Mouse (Mus musculus) E14TG2a.4 (cell line): ENCODE measurements around the gene Ntrk1.
A peak's percentile ranks its signal among the peaks of the same experiment; 100 is the strongest.

Experiments
- H3K27me3 ChIP-seq: 2 replicates; pipeline ENCODE4 v1.6.1; 2014; ENCODE audit warnings: low read length, control low read depth; ENCODE audit not compliant: insufficient read depth
- H3K36me3 ChIP-seq: 2 replicates; pipeline ENCODE4 v1.6.1; 2014; ENCODE audit warnings: low read length, control low read depth; ENCODE audit not compliant: insufficient read depth
- H3K4me1 ChIP-seq: replicated peaks from 2 replicates; pipeline ENCODE4 v1.6.1; 2014; ENCODE audit warnings: low read depth, low read length, control low read depth
- H3K4me3 ChIP-seq: replicated peaks from 2 replicates; pipeline ENCODE4 v1.5.1; 2014; ENCODE audit warnings: mild to moderate bottlenecking, low read length
- H3K9me3 ChIP-seq: 2 replicates; pipeline ENCODE4 v1.6.1; 2014; ENCODE audit warnings: low read length, control low read depth
- CTCF ChIP-seq: conservative IDR thresholded peaks from 2 replicates; pipeline ENCODE4 v1.5.1; 2014; ENCODE audit warnings: low read length
- NANOG ChIP-seq: IDR thresholded peaks from 2 replicates; pipeline ENCODE4 v1.6.1; 2014; ENCODE audit warnings: borderline replicate concordance, low read length, mixed read lengths
- POU5F1 ChIP-seq: IDR thresholded peaks from 2 replicates; pipeline ENCODE4 v1.6.1; 2014; ENCODE audit warnings: low read length, borderline replicate concordance

Gene Ntrk1

DNA sequence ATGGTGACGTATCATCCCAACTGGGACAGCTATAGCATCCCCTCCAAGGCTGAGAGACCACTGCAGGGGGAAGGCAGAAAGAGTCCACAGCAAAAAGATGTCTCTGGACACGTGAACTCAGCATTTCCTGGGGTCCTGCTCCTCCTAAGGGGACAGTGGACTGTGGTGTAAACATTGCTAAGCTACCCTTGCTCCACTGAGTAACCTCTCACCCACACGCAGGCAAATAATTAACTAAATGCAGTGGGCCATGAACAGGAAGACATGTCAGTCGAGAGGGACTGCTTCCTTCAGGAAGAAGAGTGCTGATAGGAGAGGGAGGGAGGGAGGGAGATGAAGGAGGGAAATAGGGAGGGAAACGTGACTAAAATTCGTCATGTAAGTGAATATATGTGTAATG, 23.9 kb downstream of the Ntrk1 start:
- Histone ChIP-seq H3K36me3 (no peaks in the 10 kb centered on the region), H3K9me3 (no peaks in the 10 kb centered on the region), H3K27me3 (peaks cover 90% of the 10 kb centered on the region), H3K4me3 (no peak overlapping the region), H3K4me1 (no peaks in the 10 kb centered on the region; the same call in 1 of the 2 replicates)
- TF ChIP-seq POU5F1 (no peak), CTCF (no peak), NANOG (no peak)

DNA sequence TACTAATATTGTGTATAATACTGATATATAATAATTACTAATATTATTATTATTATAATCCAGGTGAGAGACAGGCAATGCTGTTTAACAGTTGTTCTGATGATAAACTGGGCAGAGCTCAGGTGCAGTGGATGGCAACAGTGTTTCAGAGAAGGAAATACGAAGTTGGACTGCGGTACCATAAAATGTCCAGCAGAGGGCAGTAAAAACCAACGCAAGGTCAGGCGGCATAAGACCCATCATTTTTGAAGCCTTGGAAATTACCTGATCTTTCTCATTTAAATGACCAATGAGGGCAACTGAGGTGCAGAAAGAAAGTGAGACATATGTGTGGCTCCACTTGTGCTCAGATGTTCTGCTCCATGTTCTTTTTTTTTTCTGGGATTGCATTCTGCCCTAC, 24.7 kb downstream of the Ntrk1 start:
- Histone ChIP-seq H3K4me3 (no peak overlapping the region), H3K27me3 (peaks cover 90% of the 10 kb centered on the region), H3K4me1 (peaks cover 6% of the 10 kb centered on the region), H3K36me3 (no peaks in the 10 kb centered on the region), H3K9me3 (no peaks in the 10 kb centered on the region)
- TF ChIP-seq CTCF (peak; percentile 79), NANOG (no peak), POU5F1 (no peak)

DNA sequence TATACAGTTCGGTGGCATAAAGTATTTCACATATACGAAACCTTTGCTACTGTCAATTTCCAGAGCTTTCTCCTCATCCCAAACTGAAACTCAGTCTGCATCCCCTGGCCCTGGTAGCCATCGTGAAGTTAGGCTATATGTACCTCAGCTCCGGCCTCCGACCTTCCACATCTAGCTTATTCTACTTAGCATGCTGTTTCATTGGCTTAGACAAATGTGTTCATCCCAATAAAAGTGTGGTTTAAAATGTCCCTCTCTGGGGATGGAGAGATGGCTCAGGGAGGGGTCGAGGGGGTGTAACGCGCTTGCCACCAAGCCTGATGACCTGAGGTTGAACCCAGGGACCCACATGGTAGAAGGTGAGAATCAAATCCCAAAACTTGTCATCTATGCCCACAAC, 25.5 kb downstream of the Ntrk1 start:
- no peak for TF ChIP-seq CTCF
- no peak for TF ChIP-seq NANOG
- TF ChIP-seq POU5F1, result no peak
- H3K4me1 ChIP-seq, result peaks cover 14% of the 10 kb centered on the region

DNA sequence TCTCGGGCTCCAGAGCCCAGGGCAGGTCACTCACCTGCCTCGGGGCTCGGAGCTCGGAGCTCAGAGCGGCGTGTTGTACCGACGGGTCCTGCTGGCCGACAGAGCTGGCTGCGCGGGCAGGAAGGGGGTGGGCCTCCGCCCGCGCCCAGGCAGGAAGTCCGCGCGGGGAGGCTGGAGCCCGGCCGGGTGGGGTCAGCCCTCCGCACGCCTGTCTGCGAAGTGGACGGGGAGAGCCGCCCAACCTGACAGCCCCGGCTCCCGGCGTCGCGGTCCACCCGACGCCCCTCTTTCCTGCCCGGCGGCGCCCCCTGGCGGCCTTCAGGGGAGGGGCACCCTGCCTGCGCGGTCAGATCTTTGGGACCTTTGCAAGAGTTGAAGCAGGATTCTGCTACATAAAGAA, 26.1 kb downstream of the Ntrk1 start:
- H3K4me3 ChIP-seq, result peak overlapping the region; percentile 80
- no peaks in the 10 kb centered on the region for H3K36me3 ChIP-seq
- H3K9me3 ChIP-seq, result no peaks in the 10 kb centered on the region
- H3K4me1 ChIP-seq, result peaks cover 20% of the 10 kb centered on the region
- peaks cover 89% of the 10 kb centered on the region for H3K27me3 ChIP-seq
- TF ChIP-seq CTCF, result peak; percentile 47
- TF ChIP-seq POU5F1, result no peak

More for the DNA sequence above, 25.5 kb downstream of the Ntrk1 start:
- Histone ChIP-seq H3K4me3 (no peak overlapping the region), H3K36me3 (no peaks in the 10 kb centered on the region), H3K27me3 (peaks cover 90% of the 10 kb centered on the region), H3K9me3 (no peaks in the 10 kb centered on the region)

DNA sequence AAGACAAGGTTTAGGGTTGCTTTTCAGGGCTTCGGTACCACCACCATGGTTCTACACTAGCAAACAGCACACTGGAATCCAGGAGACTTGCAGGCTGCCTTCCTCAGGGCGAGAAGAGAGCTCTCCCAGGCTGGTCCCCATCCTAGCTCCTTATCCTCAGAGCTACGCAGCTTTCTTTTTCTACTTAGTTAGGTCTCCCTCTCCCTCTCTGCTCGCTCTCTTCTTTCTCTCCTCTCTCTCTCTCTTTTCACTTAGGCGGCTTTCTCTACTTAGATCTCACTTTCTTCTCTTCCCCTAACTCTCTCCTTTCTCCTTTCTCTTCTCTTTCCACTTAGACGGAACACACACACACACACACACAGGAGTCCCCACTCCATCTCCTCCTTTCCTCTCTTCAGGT, 26.5 kb downstream of the Ntrk1 start:
- Histone ChIP-seq H3K4me1 (peaks cover 23% of the 10 kb centered on the region), H3K27me3 (peaks cover 85% of the 10 kb centered on the region), H3K36me3 (no peaks in the 10 kb centered on the region), H3K4me3 (peak overlapping the region; percentile 80), H3K9me3 (no peaks in the 10 kb centered on the region)
- TF ChIP-seq NANOG, result no peak

DNA sequence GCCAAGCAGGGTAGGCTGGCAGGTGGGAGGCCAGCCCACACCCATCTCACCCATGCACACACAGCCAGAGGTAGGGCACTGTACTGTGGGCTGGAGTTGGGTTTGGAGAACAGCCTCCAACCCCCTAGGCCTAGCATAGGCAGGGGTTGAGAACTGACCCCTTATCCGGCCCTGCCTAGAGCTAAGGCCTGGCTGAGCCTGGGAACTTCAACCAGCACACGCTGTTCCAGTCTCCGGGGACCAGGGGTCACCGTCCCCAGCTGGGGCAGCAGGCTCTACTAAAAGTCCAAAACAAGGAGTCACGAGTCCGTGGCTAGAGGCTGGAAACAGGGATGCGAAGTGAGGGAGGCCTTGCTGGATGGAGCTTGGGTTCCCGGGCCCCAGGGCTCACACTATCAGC, 27.2 kb downstream of the Ntrk1 start:
- Histone ChIP-seq H3K36me3 (no peaks in the 10 kb centered on the region), H3K4me1 (peaks cover 29% of the 10 kb centered on the region), H3K9me3 (no peaks in the 10 kb centered on the region), H3K27me3 (peaks cover 82% of the 10 kb centered on the region), H3K4me3 (no peak overlapping the region)
- TF ChIP-seq NANOG, result no peak
- no peak for TF ChIP-seq POU5F1
- no peak for TF ChIP-seq CTCF

DNA sequence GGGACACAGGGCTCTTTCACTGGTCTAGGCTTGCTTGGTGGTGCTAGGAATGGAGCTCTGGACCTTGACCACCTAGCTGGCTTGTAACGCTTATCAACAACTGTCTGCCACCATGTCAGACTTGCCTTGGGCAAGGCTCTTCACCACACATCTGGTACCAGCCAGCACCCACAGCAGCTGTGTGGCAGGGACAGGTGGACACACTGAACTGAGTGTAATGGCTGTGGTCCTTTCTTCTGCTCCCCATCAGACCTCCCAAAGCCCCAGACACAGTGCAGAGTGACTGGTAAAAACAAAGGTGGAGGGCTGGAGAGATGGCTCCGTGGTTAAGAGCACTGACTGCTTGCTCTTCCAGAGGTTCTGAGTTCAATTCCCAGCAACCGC, 28.7 kb downstream of the Ntrk1 start:
- Histone ChIP-seq H3K9me3 (no peaks in the 10 kb centered on the region), H3K36me3 (no peaks in the 10 kb centered on the region), H3K4me3 (no peak overlapping the region), H3K4me1 (peaks cover 42% of the 10 kb centered on the region), H3K27me3 (peaks cover 68% of the 10 kb centered on the region)
- TF ChIP-seq POU5F1 (no peak), CTCF (no peak), NANOG (no peak)

DNA sequence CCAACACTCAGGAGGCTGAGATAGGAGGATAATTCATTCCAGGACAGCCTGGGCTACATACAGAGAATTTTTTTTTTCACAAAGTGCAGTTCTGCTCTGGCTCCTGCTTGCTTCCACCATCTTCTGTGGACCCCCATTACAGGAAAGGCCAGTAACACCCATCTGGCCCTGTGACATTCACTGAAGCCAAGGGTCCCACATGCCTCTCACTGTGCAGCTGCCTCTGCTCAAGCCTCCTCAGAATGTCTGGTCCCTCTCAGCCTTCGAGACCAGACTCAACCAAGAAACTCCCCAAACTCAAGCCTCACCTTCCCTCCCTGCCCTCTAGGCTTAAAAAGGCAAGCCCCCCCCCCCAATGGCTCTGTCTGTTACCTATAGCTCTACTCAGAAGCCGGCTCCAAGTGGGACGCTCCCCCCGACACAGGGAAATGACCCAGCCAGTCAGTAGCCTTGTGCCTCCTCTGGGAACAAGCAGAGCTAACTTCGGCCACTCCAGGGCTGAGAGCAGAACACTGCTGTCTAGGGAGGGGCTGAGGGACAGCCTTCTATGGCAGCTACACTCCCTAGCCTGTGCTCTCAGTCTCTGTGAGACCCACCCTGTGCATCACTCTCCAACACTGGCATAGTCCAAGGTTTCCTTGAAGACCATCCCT, 29.2 kb downstream of the Ntrk1 start:
- H3K4me1 ChIP-seq, result peaks cover 43% of the 10 kb centered on the region
- TF ChIP-seq NANOG, result no peak
- TF ChIP-seq CTCF, result no peak
- no peak for TF ChIP-seq POU5F1
- H3K27me3 ChIP-seq, result peaks cover 64% of the 10 kb centered on the region
- no peaks in the 10 kb centered on the region for H3K9me3 ChIP-seq
- H3K4me3 ChIP-seq, result no peak overlapping the region
- no peaks in the 10 kb centered on the region for H3K36me3 ChIP-seq

DNA sequence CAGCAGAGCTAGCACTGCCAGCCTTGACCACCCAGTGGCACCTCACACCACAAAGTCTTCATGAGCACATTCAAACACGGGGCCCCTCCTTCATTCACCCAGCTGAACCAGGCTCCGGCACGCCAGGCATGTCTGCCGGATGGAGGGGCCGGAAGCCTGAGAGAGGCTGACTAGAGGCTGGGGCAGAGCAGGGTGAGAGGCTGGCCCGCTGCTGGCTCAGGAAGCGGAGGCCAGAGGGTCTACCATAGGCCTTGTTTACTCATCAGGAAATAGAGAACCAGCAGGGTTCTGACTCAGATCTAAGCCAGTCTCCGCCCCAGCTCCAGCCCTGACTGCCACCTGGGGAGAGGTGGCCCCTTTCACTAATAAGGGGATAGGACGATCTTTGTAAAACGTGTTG, 29.9 kb downstream of the Ntrk1 start:
- H3K4me1 ChIP-seq, result peaks cover 44% of the 10 kb centered on the region
- no peaks in the 10 kb centered on the region for H3K9me3 ChIP-seq
- peaks cover 62% of the 10 kb centered on the region for H3K27me3 ChIP-seq
- no peak overlapping the region for H3K4me3 ChIP-seq
- H3K36me3 ChIP-seq, result no peaks in the 10 kb centered on the region
- TF ChIP-seq CTCF (no peak), POU5F1 (no peak), NANOG (no peak)
